Mouse (Mus musculus): Measurements from ENCODE around the gene Cdk2. TPM values are rescaled to one million over a fixed set of nuclear protein-coding genes. Genes with fewer than 3 reads are reported as not detected.

Gene Cdk2
- total and polyA plus RNA-seq, 3 experiments, result 40.5 to 72.4 TPM; not detected in 1

GRCm38 (mm10) chr10:128740296-128740695 lies 35.5 kb upstream of the Cdk2 start (continued):
- TF ChIP-seq TBP (IDR thresholded peaks at IDR 0.05; ENCODE audit: low read depth, low read length) (peak; percentile 59; the same call in 1 of the 2 replicates), ELF1 (IDR thresholded peaks at IDR 0.05; ENCODE audit: low read depth, low read length) (peak; percentile 57), GATA1 (IDR thresholded peaks at IDR 0.05; ENCODE audit: low read depth, low read length) (peak; percentile 81), UBTF (IDR thresholded peaks at IDR 0.05; ENCODE audit: borderline replicate concordance, insufficient read depth, low read depth, low read length) (no peak), CHD2 (IDR thresholded peaks at IDR 0.05; ENCODE audit: low read length) (0 out of 2 replicates have a peak, but pooled peaks have one; percentile 7), MAFK (IDR thresholded peaks at IDR 0.05; ENCODE audit: borderline replicate concordance, low read depth, low read length) (no peak), CHD1 (IDR thresholded peaks at IDR 0.05; ENCODE audit: low read depth, low read length) (peak; percentile 92; the same call in 1 of the 2 replicates), HCFC1 (IDR thresholded peaks at IDR 0.05; ENCODE audit: low read depth, low read length) (peak; percentile 48; the same call in 1 of the 2 replicates), MXI1 (IDR thresholded peaks at IDR 0.05; ENCODE audit: low read depth, low read length) (peak; percentile 81), ZNF384 (IDR thresholded peaks at IDR 0.05; ENCODE audit: low read depth, low read length) (peak; percentile 94)

- peaks cover 0 to 4% of the 10 kb centered on the region in 2 experiments; a peak in 2 of 4 replicates for H3K36me3 ChIP-seq (ENCODE audit: control insufficient read depth in 1 of 2, insufficient read depth in 2 of 2, low read length in 2 of 2)
- peaks cover 0 to 5% of the 10 kb centered on the region in 2 experiments; a peak in 3 of 4 replicates for H3K4me1 ChIP-seq (ENCODE audit: control insufficient read depth in 1 of 2, insufficient read depth in 2 of 2, low read length in 2 of 2)
- no peaks in the 10 kb centered on the region for H3K27me3 ChIP-seq (ENCODE audit: control insufficient read depth in 1 of 2, insufficient read depth in 2 of 2, low read length in 2 of 2)
- H3K79me2 ChIP-seq (ENCODE audit: control insufficient read depth, insufficient read depth, low read length, poor library complexity), result no peaks in the 10 kb centered on the region
- DNase-seq (ENCODE audit: low read depth, low spot score), result no peak
- TF ChIP-seq RAD21 (IDR thresholded peaks at IDR 0.05; ENCODE audit: low read depth, low read length) (no peak), ETS1 (IDR thresholded peaks at IDR 0.05; ENCODE audit: low read depth, low read length) (no peak), MAFK (IDR thresholded peaks at IDR 0.05; ENCODE audit: borderline replicate concordance, low read depth, low read length) (no peak), MAX (IDR thresholded peaks at IDR 0.05; ENCODE audit: low read length) (no peak), ZKSCAN1 (IDR thresholded peaks at IDR 0.05; ENCODE audit: low read depth, low read length) (no peak), SIN3A (IDR thresholded peaks at IDR 0.05; ENCODE audit: low read length) (no peak), CHD1 (IDR thresholded peaks at IDR 0.05; ENCODE audit: low read depth, low read length) (no peak), BHLHE40 (IDR thresholded peaks at IDR 0.05; ENCODE audit: borderline replicate concordance, low read depth, low read length) (no peak)
- no peak overlapping the region for H3K9ac ChIP-seq (ENCODE audit: control insufficient read depth, low read depth, low read length, poor library complexity, severe bottlenecking)
- H3K9me3 ChIP-seq (replicated peaks; ENCODE audit: insufficient read depth, low read length), result no peaks in the 10 kb centered on the region
- no peak overlapping the region for H3K4me3 ChIP-seq (ENCODE audit: control insufficient read depth in 1 of 2, insufficient read depth in 1 of 2, low read depth in 2 of 2, low read length in 2 of 2)
- H3K27ac ChIP-seq (ENCODE audit: control insufficient read depth, low read depth, low read length), result no peak overlapping the region
Measured at GRCm38 (mm10) chr10:128737435-128737834, 32.6 kb upstream of the Cdk2 start.

GRCm38 (mm10) chr10:128731992-128732391 lies 27.2 kb upstream of the Cdk2 start:
- peak; percentile 31 for DNase-seq (ENCODE audit: low read depth, low spot score)
- H3K27me3 ChIP-seq (ENCODE audit: control insufficient read depth in 1 of 2, insufficient read depth in 2 of 2, low read length in 2 of 2), result no peaks in the 10 kb centered on the region
- peaks cover 0 to 2% of the 10 kb centered on the region in 2 experiments; a peak in 1 of 4 replicates for H3K36me3 ChIP-seq (ENCODE audit: control insufficient read depth in 1 of 2, insufficient read depth in 2 of 2, low read length in 2 of 2)
- H3K9me3 ChIP-seq (replicated peaks; ENCODE audit: insufficient read depth, low read length), result no peaks in the 10 kb centered on the region
- H3K4me3 ChIP-seq (ENCODE audit: control insufficient read depth in 1 of 2, insufficient read depth in 1 of 2, low read depth in 2 of 2, low read length in 2 of 2), result no peak overlapping the region
- TF ChIP-seq USF1 (IDR thresholded peaks at IDR 0.05; ENCODE audit: low read depth, low read length) (no peak), CHD2 (IDR thresholded peaks at IDR 0.05; ENCODE audit: low read length) (no peak), MAFK (IDR thresholded peaks at IDR 0.05; ENCODE audit: borderline replicate concordance, low read depth, low read length) (no peak), HCFC1 (IDR thresholded peaks at IDR 0.05; ENCODE audit: low read depth, low read length) (no peak), TBP (IDR thresholded peaks at IDR 0.05; ENCODE audit: low read depth, low read length) (no peak), UBTF (IDR thresholded peaks at IDR 0.05; ENCODE audit: borderline replicate concordance, insufficient read depth, low read depth, low read length) (no peak)
- H3K4me1 ChIP-seq (ENCODE audit: control insufficient read depth in 1 of 2, insufficient read depth in 2 of 2, low read length in 2 of 2), result no peaks in the 10 kb centered on the region
- no peak overlapping the region for H3K9ac ChIP-seq (ENCODE audit: control insufficient read depth, low read depth, low read length, poor library complexity, severe bottlenecking)
- no peak overlapping the region for H3K27ac ChIP-seq (ENCODE audit: control insufficient read depth, low read depth, low read length)
- H3K79me2 ChIP-seq (ENCODE audit: control insufficient read depth, insufficient read depth, low read length, poor library complexity), result no peaks in the 10 kb centered on the region
